Mouse (Mus musculus): ENCODE results near the gene Pitx2.

GRCm38 (mm10) chr3:129214666-129215161, 15.0 kb downstream of the Pitx2 start:
- TF ChIP-seq CTCF (IDR thresholded peaks at IDR 0.05; ENCODE audit: borderline replicate concordance, control insufficient read depth, extremely low read depth, insufficient read depth, low read length, poor library complexity) (no peak), POLR2A (IDR thresholded peaks at IDR 0.05; ENCODE audit: control insufficient read depth, extremely low read depth, insufficient read depth, low read length, poor library complexity) (no peak)
